Mouse (Mus musculus) lung, adult 2 months (tissue): ENCODE results near the gene Atn1.

ENCODE experiments used
- CTCF ChIP-seq: fragments of 200-500 bp; IDR thresholded peaks from 2 replicates; pipeline ENCODE4 v1.5.1; 2011; ENCODE audit warnings: mild to moderate bottlenecking, low read length, control low read depth; ENCODE audit not compliant: insufficient read depth
- POLR2A ChIP-seq: fragments of 200-500 bp; IDR thresholded peaks from 2 replicates; pipeline ENCODE4 v1.6.1; 2011; ENCODE audit warnings: low read depth, mild to moderate bottlenecking, control low read depth, low read length, borderline replicate concordance; ENCODE audit errors: extremely low read depth

DNA sequence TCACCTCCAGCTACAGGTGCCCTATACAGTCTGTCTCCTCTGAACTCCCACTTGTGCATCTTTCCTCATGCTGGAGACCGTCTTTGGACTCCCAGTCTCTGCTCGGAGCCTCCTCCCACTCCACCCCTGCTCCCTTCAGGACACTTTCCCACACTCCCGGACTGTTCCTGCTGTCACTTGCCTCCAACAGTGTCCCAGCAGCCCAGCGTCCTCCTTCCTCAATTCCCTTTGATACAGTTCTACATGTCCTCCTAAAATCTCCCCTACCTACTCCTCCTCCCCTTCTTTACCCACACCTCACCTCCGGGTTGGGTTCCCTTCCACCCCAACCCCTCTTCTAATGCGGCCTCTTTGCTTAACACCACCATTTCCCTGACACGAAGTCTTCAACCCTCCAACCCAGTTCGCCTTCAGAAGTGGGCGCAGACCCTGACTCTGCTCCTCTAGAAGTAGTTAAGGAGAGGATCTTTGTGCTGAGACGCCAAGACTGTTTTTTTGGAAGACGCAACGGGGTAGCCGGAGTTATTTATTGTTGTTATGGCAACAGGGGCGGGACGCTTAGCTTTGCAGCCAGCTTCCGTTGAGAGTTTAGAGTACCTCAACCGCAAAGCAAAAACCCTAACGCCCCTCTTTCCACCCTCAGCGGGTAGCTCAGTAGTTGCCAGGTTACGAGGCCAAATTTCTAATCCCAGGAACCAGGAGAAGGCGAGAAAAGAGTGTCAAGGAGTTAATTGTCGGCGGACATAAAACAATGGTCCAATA is 23.1 kb upstream of the Atn1 start, which contains the start of gene Lrrc23:
- TF ChIP-seq CTCF (no peak), POLR2A (no peak)
